Mouse (Mus musculus): Measurements from ENCODE around the gene Vgf. TPM values are rescaled to one million over a fixed set of nuclear protein-coding genes. Genes with fewer than 3 reads are reported as not detected.

Vgf gene
- polyA plus RNA-seq (2021; fragmentation: Nextera tagmentation) = 12.8 and 33.4 TPM in 2 replicates
- long read RNA-seq, experiment 1, partial matches to known transcripts = 0 of 6 reads
- long read RNA-seq, experiment 1, other reads (novel, unspliced or antisense) = 5 of 6 reads
- long read RNA-seq, experiment 2, partial matches to known transcripts = 0 of 7 reads
- long read RNA-seq, experiment 2, other reads (novel, unspliced or antisense) = 6 of 7 reads

GRCm38 (mm10) chr5:137026092-137026491 lies at the start of gene Vgf:
TSS of gene Vgf (plus strand) at chr5:137026392.

GRCm38 (mm10) chr5:136986695-136987137 lies 39.5 kb upstream of the Vgf start, which contains the start of gene Plod3:
TSS of gene Plod3 (plus strand) at chr5:136987019.

GRCm38 (mm10) chr5:136987934-136988271 lies 38.3 kb upstream of the Vgf start, which contains the start of gene Znhit1:
TSS of gene Znhit1 (minus strand) at chr5:136988021.

GRCm38 (mm10) chr5:137045402-137046323 lies 19.5 kb downstream of the Vgf start, which contains the start of gene Ap1s1:
TSS of gene Ap1s1 (minus strand) at chr5:137046135.

GRCm38 (mm10) chr5:137072079-137072960 lies 46.1 kb downstream of the Vgf start, which contains the start of gene Serpine1:
TSS of gene Serpine1 (minus strand) at chr5:137072268.

Other genes starting within 250 kb of the Vgf start
- 0.53 and 1.1 TPM in 2 replicates for gene Col26a1, start 143.2 kb upstream of the Vgf start, polyA plus RNA-seq (2021; fragmentation: Nextera tagmentation)
- gene Ift22, start 118.2 kb upstream of the Vgf start, polyA plus RNA-seq (2021; fragmentation: Nextera tagmentation) = 70.1 and 118 TPM in 2 replicates
- gene Fis1, start 73.1 kb upstream of the Vgf start, polyA plus RNA-seq (2021; fragmentation: Nextera tagmentation) = 557 and 619 TPM in 2 replicates
- gene Cldn15, start 59.8 kb upstream of the Vgf start, polyA plus RNA-seq (2021; fragmentation: Nextera tagmentation) = 0.05 TPM in 1 of 2 replicates, not detected in the other
- 11.7 and 12.9 TPM in 2 replicates for gene Plod3, start 39.4 kb upstream of the Vgf start, polyA plus RNA-seq (2021; fragmentation: Nextera tagmentation)
- 183 and 217 TPM in 2 replicates for gene Znhit1, start 38.4 kb upstream of the Vgf start, polyA plus RNA-seq (2021; fragmentation: Nextera tagmentation)
- 561 and 626 TPM in 2 replicates for gene Ap1s1, start 19.7 kb downstream of the Vgf start, polyA plus RNA-seq (2021; fragmentation: Nextera tagmentation)
- 0.10 and 0.27 TPM in 2 replicates for gene Serpine1, start 45.9 kb downstream of the Vgf start, polyA plus RNA-seq (2021; fragmentation: Nextera tagmentation)
- gene Trim56, start 89.8 kb downstream of the Vgf start, polyA plus RNA-seq (2021; fragmentation: Nextera tagmentation) = 0.25 and 3.2 TPM in 2 replicates
- gene Muc3, start 122.9 kb downstream of the Vgf start, polyA plus RNA-seq (2021; fragmentation: Nextera tagmentation) = not detected in 2 replicates
- gene Muc3a, start 186.0 kb downstream of the Vgf start, polyA plus RNA-seq (2021; fragmentation: Nextera tagmentation) = 0.20 and 0.25 TPM in 2 replicates

Measured in left cerebral cortex, adult 6 months (tissue).